Mouse (Mus musculus) G1E (cell line): ENCODE results near the gene Mpped2.

Experiments used
- CTCF ChIP-seq: IDR thresholded peaks from 2 replicates; pipeline ENCODE4 v1.5.1; 2012; ENCODE audit warnings: low read depth, low read length, inconsistent platforms, mixed read lengths
- GATA1 ChIP-seq: IDR thresholded peaks from 2 replicates; pipeline ENCODE4 v1.6.1; 2012; ENCODE audit warnings: borderline replicate concordance, low read length, inconsistent platforms, mixed read lengths
- GATA2 ChIP-seq: IDR thresholded peaks from 2 replicates; pipeline ENCODE4 v1.6.1; 2012; ENCODE audit warnings: low read depth, low read length, inconsistent platforms, borderline replicate concordance
- POLR2AphosphoS5 ChIP-seq: IDR thresholded peaks from 2 replicates; pipeline ENCODE4 v1.6.1; 2012; ENCODE audit warnings: low read depth, low read length, inconsistent platforms; ENCODE audit not compliant: insufficient replicate concordance
- TAL1 ChIP-seq: conservative IDR thresholded peaks from 2 replicates; pipeline ENCODE4 v1.6.1; 2012; ENCODE audit warnings: low read depth, low read length, inconsistent platforms, mixed read lengths

GRCm38 (mm10) chr2:106730608-106731007, 37.5 kb downstream of the Mpped2 start:
- TF ChIP-seq CTCF (no peak), GATA1 (no peak), GATA2 (no peak), POLR2AphosphoS5 (no peak), TAL1 (no peak)
